Mouse (Mus musculus): ENCODE measurements around the gene Mansc1. TPM values are rescaled to one million over a fixed set of nuclear protein-coding genes. Genes with fewer than 3 reads are reported as not detected.
"Not testable (repeated sequence)": the region's sequence is repeated elsewhere in the genome, so short reads cannot be mapped to it uniquely, and the experiment has no call there.

The Mansc1 gene
- 1.3 and 1.5 TPM in 2 replicates for polyA plus RNA-seq (2014; fragmentation: Nextera tagmentation; extraction: Ambion mirVana)

DNA sequence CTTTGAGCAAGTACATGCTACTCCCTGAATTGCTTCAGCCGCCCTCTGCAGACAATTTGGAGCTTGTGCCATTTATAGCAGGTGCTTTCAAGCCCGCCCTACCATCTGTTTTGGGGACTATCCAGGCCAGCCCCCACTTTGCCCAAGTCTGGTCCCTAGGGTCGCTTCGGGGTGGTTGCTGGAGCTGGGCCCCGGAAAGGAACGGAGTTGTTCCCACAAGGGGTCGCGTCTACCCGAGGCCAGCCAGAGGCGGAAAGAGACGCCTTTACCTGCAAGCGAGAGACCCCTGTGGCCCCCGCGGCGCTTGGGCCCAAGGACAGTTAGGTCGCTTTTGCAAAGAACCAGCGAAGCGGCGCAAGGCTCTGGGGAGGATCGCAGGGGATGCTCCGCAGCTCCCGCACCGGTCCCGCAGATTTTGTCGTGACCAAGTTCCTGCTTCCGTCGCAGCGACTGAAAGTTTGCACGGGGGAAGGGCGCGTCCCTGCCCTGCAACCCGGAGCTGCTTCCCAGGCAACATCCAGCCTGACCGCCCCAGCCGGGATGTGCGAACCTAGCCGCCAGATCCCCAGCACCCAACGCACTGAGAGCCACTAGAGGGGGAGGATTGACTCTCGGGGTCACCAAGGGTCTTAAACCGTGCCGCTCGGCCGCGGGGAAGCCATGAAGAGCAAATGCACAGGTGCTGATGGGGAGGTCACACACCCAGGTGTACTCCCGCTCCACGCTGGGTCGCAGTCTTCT, at the start of gene Mansc1:
Mansc1 (minus strand) TSS at position 542 of the 741 bp plus-strand sequence.
- 1% methylated on average over 46 of the region's 46 CpGs for WGBS
- H3K4me1 ChIP-seq (replicated peaks; ENCODE audit: control insufficient read depth, insufficient read depth, low read length): peaks cover 8% of the 10 kb centered on the region
- H3K27me3 ChIP-seq (ENCODE audit: control insufficient read depth, insufficient read depth, low read length): peaks cover 21% of the 10 kb centered on the region
- H3K4me3 ChIP-seq (replicated peaks; ENCODE audit: low read length): peak within 1 kb of the TSS; percentile 44
- no peaks in the 10 kb centered on the region for H3K36me3 ChIP-seq (replicated peaks; ENCODE audit: control insufficient read depth, insufficient read depth)
- H3K9ac ChIP-seq: peak within 1 kb of the TSS; percentile 56
- DNase-seq (ENCODE audit: low spot score) (peak; percentile 28), ATAC-seq (ENCODE audit: low FRiP score) (peak; percentile 43; the same call in 1 of the 2 replicates)
- H3K27ac ChIP-seq: no peak within 1 kb of the TSS
- no peaks in the 10 kb centered on the region for H3K9me3 ChIP-seq (ENCODE audit: control insufficient read depth, low read length)
- peak within 1 kb of the TSS; percentile 92 for H3K4me2 ChIP-seq (replicated peaks)

DNA sequence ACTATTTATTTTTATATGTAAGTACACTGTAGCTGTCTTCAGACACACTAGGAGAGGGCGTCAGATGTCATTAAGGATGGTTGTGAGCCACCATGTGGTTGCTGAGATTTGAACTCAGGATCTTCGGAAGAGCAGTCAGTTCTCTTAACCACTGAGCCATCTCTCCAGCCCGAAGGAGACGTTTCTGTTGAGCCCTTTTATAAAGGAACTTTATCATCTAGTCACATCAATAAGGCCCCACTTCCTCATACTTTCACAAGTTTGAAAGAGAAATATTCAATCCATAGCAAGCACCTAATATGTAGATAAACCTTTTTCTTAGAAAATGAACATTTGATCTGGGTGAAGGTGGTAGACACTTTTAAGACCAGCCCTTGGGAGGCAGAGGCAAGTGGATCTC, 47.0 kb upstream of the Mansc1 start:
- H3K27me3 ChIP-seq (ENCODE audit: control insufficient read depth, insufficient read depth, low read length); H3K36me3 ChIP-seq (replicated peaks; ENCODE audit: control insufficient read depth, insufficient read depth); H3K27ac ChIP-seq; DNase-seq (ENCODE audit: low spot score); H3K4me2 ChIP-seq (replicated peaks); H3K4me3 ChIP-seq (replicated peaks; ENCODE audit: low read length); H3K4me1 ChIP-seq (replicated peaks; ENCODE audit: control insufficient read depth, insufficient read depth, low read length); H3K9ac ChIP-seq; ATAC-seq (ENCODE audit: low FRiP score); H3K9me3 ChIP-seq (ENCODE audit: control insufficient read depth, low read length): not testable (repeated sequence)
- WGBS: 95% methylated on average over 4 of the region's 4 CpGs

DNA sequence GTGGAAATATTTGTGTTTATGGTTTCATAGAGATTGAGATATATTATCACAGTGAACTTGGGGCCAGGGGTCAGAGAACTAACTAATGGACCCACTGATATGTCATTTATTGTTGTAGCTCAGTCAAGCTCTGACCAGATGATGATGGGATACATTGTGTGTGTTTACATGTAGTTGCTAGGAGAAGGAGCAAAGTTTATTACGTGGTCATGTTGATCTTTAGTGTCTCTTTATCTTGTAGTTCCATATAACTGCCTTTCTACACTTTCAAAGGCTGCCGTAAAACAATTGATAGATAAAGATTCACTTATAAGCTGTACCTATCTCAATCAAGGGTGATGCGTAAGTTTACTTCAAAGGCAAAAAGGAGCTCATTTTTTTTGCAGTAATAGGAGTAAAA, 45.7 kb upstream of the Mansc1 start:
- Histone ChIP-seq H3K9me3 (ENCODE audit: control insufficient read depth, low read length) (no peaks in the 10 kb centered on the region), H3K36me3 (replicated peaks; ENCODE audit: control insufficient read depth, insufficient read depth) (no peaks in the 10 kb centered on the region), H3K27me3 (ENCODE audit: control insufficient read depth, insufficient read depth, low read length) (no peaks in the 10 kb centered on the region), H3K4me3 (replicated peaks; ENCODE audit: low read length) (no peak overlapping the region), H3K4me1 (replicated peaks; ENCODE audit: control insufficient read depth, insufficient read depth, low read length) (no peaks in the 10 kb centered on the region), H3K9ac (no peak overlapping the region), H3K27ac (no peak overlapping the region), H3K4me2 (replicated peaks) (no peak overlapping the region)
- DNase-seq (ENCODE audit: low spot score): no peak
- 85% methylated on average over 3 of the region's 3 CpGs for WGBS
- no peak for ATAC-seq (ENCODE audit: low FRiP score)

DNA sequence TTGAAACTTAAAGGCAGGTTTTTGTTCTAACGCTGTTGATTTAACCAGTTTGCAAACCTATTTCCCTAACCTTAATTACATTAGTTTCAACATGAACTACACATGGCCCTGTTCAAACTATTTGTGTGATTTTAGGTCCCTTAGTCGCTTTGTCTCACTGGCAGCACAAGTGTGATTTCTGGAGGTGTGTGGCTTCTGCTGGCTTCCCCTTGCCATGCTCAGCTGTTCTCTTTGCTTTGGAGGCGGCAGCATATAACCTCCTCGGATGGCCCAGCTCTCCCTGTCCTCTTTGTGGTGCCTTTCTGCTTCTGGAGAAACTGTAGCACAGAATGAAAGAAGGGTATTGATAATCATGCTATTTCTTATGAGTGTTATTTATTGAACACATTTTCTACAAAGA, 45.2 kb upstream of the Mansc1 start:
- Histone ChIP-seq H3K27me3 (ENCODE audit: control insufficient read depth, insufficient read depth, low read length) (no peaks in the 10 kb centered on the region), H3K4me3 (replicated peaks; ENCODE audit: low read length) (no peak overlapping the region), H3K36me3 (replicated peaks; ENCODE audit: control insufficient read depth, insufficient read depth) (no peaks in the 10 kb centered on the region), H3K27ac (no peak overlapping the region), H3K4me1 (replicated peaks; ENCODE audit: control insufficient read depth, insufficient read depth, low read length) (no peaks in the 10 kb centered on the region), H3K9me3 (ENCODE audit: control insufficient read depth, low read length) (no peaks in the 10 kb centered on the region), H3K4me2 (replicated peaks) (no peak overlapping the region), H3K9ac (no peak overlapping the region)
- ATAC-seq (ENCODE audit: low FRiP score) (no peak), DNase-seq (ENCODE audit: low spot score) (no peak)
- 86% methylated on average over 4 of the region's 4 CpGs for WGBS

DNA sequence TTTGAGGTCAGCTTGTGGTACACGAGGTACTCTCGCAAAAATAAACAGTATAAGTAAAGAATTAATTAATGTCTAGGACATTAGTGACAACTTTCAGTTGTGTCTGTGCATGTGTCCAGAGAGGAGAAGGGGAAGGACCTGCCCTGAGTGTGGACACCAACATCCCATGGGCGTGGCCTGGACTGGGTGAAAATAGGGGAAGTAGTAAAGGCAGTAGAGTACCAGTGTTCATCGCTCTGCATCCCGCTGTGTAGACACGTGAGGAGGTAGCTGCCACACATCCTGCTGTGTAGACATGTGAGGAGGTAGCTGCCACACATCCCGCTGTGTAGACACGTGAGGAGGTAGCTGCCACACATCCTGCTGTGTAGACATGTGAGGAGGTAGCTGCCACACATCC, 41.4 kb upstream of the Mansc1 start:
- not testable (repeated sequence) for H3K4me3 ChIP-seq (replicated peaks; ENCODE audit: low read length); ATAC-seq (ENCODE audit: low FRiP score); H3K27me3 ChIP-seq (ENCODE audit: control insufficient read depth, insufficient read depth, low read length); H3K4me1 ChIP-seq (replicated peaks; ENCODE audit: control insufficient read depth, insufficient read depth, low read length); H3K9ac ChIP-seq; DNase-seq (ENCODE audit: low spot score); H3K4me2 ChIP-seq (replicated peaks); H3K36me3 ChIP-seq (replicated peaks; ENCODE audit: control insufficient read depth, insufficient read depth); H3K27ac ChIP-seq; H3K9me3 ChIP-seq (ENCODE audit: control insufficient read depth, low read length)
- WGBS: 91% methylated on average over 8 of the region's 8 CpGs

DNA sequence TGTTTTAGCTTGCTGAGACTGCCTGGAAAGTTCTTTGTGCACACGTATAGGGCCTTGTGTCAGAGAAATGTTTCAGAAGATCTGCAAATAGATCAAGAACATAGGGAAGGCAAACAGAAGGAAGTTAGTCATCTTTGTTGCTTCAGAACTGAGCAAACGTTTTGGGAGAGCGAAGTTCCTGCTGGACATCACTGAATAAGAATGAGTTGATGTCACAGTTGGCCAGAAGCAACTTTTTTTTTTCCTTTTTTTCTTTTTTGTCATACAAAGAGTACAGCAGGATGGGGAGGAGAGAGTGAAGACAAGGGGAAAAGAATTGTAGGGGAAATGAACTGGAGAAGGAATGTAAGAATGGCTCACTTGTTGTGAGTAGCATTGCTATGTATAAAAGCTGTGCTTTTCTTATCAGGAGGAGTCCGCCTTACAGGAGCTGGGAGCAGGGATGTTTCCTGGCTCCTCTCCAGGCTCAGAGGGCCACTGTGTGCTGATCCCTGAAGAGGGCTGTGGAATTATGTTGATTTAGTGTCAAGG, 38.7 kb upstream of the Mansc1 start:
- H3K4me2 ChIP-seq (replicated peaks): no peak overlapping the region
- ATAC-seq (ENCODE audit: low FRiP score) (no peak), DNase-seq (ENCODE audit: low spot score) (no peak)
- no peak overlapping the region for H3K27ac ChIP-seq
- H3K27me3 ChIP-seq (ENCODE audit: control insufficient read depth, insufficient read depth, low read length): no peaks in the 10 kb centered on the region
- H3K4me1 ChIP-seq (replicated peaks; ENCODE audit: control insufficient read depth, insufficient read depth, low read length): no peaks in the 10 kb centered on the region
- H3K36me3 ChIP-seq (replicated peaks; ENCODE audit: control insufficient read depth, insufficient read depth): no peaks in the 10 kb centered on the region
- H3K4me3 ChIP-seq (replicated peaks; ENCODE audit: low read length): no peak overlapping the region
- no peaks in the 10 kb centered on the region for H3K9me3 ChIP-seq (ENCODE audit: control insufficient read depth, low read length)
- WGBS: 65% methylated on average over 4 of the region's 4 CpGs
- H3K9ac ChIP-seq: no peak overlapping the region

DNA sequence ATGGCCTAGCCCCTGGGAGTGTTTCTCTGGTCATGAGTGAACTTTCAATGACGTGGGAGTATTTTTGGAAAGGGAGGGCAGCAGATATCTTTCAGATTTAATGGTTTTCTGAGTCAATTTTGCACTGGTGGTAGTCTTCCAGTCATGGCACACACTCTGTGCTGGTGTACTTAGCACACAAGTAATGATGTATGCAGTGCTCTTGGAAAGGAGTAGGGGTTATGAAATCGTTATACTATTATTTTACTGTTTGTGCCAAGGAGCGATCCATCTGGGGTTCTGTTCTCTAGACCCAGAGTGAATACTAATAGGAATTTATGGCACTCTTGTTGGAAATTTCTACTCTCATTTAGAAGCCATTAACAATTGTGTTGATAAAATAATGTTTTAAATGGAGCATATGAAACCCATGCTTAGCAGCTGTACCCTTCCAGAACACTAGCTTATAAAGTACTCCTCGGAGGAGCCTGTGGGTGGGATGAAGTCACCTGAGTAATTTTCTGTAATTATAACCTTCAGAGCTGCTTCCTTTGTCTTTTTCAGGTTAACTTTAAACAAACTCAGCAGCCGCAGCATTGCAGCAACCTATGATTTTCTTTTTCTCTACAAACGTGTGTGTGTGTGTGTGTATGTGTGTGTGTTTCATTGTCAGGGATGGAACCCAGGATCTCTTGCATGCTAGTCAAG, 37.0 kb upstream of the Mansc1 start:
- 74% methylated on average over 6 of the region's 6 CpGs for WGBS
- no peak for DNase-seq (ENCODE audit: low spot score)
- Histone ChIP-seq H3K9me3 (ENCODE audit: control insufficient read depth, low read length) (no peaks in the 10 kb centered on the region), H3K9ac (no peak overlapping the region), H3K4me3 (replicated peaks; ENCODE audit: low read length) (no peak overlapping the region), H3K36me3 (replicated peaks; ENCODE audit: control insufficient read depth, insufficient read depth) (no peaks in the 10 kb centered on the region), H3K4me2 (replicated peaks) (no peak overlapping the region), H3K4me1 (replicated peaks; ENCODE audit: control insufficient read depth, insufficient read depth, low read length) (no peaks in the 10 kb centered on the region), H3K27ac (no peak overlapping the region), H3K27me3 (ENCODE audit: control insufficient read depth, insufficient read depth, low read length) (no peaks in the 10 kb centered on the region)
- ATAC-seq (ENCODE audit: low FRiP score): no peak

DNA sequence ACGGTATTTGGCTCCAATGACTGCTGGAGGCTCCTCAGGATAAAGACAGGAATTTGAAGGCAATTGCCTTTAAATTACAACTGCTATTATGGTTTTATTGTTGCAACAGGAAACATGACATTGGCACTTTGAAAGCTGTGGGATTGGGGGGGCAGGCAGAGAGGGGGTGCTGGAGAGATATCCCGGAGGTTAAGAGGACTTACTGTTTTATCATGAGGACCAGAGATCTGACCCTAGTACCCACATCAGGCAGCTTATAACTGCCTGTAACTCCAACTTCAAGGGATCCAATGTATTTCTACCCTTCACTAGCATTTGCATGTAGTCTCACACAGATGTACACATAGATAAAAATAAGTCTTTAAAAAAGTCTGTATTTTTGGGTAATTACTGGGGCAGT, 36.2 kb upstream of the Mansc1 start:
- Histone ChIP-seq H3K9ac (no peak overlapping the region), H3K4me1 (replicated peaks; ENCODE audit: control insufficient read depth, insufficient read depth, low read length) (no peaks in the 10 kb centered on the region), H3K9me3 (ENCODE audit: control insufficient read depth, low read length) (no peaks in the 10 kb centered on the region), H3K4me2 (replicated peaks) (no peak overlapping the region), H3K4me3 (replicated peaks; ENCODE audit: low read length) (no peak overlapping the region), H3K27me3 (ENCODE audit: control insufficient read depth, insufficient read depth, low read length) (no peaks in the 10 kb centered on the region), H3K36me3 (replicated peaks; ENCODE audit: control insufficient read depth, insufficient read depth) (no peaks in the 10 kb centered on the region), H3K27ac (no peak overlapping the region)
- 91% methylated on average over 2 of the region's 2 CpGs for WGBS
- no peak for DNase-seq (ENCODE audit: low spot score)
- ATAC-seq (ENCODE audit: low FRiP score): no peak

DNA sequence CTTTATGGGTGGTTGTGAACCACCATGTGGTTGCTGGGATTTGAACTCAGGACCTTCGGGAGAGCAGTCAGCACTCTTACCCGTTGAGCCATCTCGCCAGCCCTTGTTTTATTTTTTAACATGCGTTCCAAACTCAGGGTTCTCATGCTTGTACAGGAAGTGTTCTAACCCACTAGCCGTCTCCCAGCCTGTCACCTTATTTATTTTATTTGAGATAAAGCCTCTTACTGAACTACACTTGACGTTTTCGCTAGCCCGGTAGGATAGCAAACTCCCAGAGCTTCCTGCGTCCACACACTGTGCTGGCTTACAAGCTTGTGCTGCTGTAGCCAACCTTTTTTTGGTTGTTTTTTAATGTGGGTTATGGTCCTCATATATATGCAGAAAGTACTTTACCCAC, 33.5 kb upstream of the Mansc1 start:
- H3K4me2 ChIP-seq (replicated peaks): no peak overlapping the region

More for the DNA sequence above, 33.5 kb upstream of the Mansc1 start:
- ATAC-seq (ENCODE audit: low FRiP score): no peak
- 87% methylated on average over 9 of the region's 9 CpGs for WGBS
- H3K27me3 ChIP-seq (ENCODE audit: control insufficient read depth, insufficient read depth, low read length): no peaks in the 10 kb centered on the region
- H3K9ac ChIP-seq: no peak overlapping the region
- H3K9me3 ChIP-seq (ENCODE audit: control insufficient read depth, low read length): no peaks in the 10 kb centered on the region
- H3K4me3 ChIP-seq (replicated peaks; ENCODE audit: low read length): no peak overlapping the region
- no peaks in the 10 kb centered on the region for H3K36me3 ChIP-seq (replicated peaks; ENCODE audit: control insufficient read depth, insufficient read depth)
- no peak for DNase-seq (ENCODE audit: low spot score)
- no peak overlapping the region for H3K27ac ChIP-seq
- no peaks in the 10 kb centered on the region for H3K4me1 ChIP-seq (replicated peaks; ENCODE audit: control insufficient read depth, insufficient read depth, low read length)
